9 mouse cellular contexts compared by ENCODE assay signal in the genomic region with DNA sequence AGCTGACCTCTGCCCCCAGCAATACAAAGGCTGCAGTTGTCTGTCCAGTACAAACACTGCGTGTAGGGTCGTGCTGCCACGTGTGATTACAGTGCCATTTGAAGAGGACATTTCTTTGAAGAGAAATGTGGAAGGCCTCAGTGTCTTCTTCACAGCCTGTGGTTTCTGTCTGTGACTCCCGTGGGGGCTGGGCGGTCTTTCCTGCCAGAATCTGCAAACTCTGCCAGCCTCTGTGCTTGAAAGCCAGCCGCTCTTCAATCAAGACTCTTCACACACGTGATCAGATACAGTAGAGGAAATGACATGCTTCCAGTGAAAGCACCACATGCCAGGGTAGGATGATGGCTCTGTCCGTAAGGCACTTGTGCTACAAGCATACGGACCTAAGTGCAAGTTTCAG. TPM values are rescaled to one million over a fixed set of nuclear protein-coding genes. Genes with fewer than 3 reads are reported as not detected.
DNase-seq lines count a peak whose midpoint lies in the region.
"Had no signal": no experiment of that assay in that cellular context is flagged by ENCODE, and none has a peak within 500 bp of the region (broad histone marks: within the 10 kb centered on the region; RNA-seq: fewer than 3 reads in every experiment).

No protein-coding gene starts in this region.

- H3K27ac ChIP-seq in limb, embryonic 10.5 days = no peak overlapping the region

- no peaks in the 10 kb centered on the region for H3K4me1 ChIP-seq in limb, embryonic 10.5 days

- WGBS in limb, embryonic 10.5 days = 79% methylated on average over 9 of the region's 9 CpGs

- no peaks in the 10 kb centered on the region for H3K9me3 ChIP-seq in limb, embryonic 10.5 days (replicated peaks)
- H3K9me3 ChIP-seq: G1E had no signal

- H3K36me3 ChIP-seq in limb, embryonic 10.5 days = no peaks in the 10 kb centered on the region
- H3K36me3 ChIP-seq: G1E had no signal

- DNase-seq in layer of hippocampus, adult 11-12 months (ENCODE audit: low spot score) = peak; percentile 46
- no peak for DNase-seq in layer of hippocampus, postnatal 36 days
- DNase-seq in MN1 (ENCODE audit: low spot score) = peak; percentile 65
- peak; percentile 53 to 66 for DNase-seq in layer of hippocampus, postnatal 10 days (ENCODE audit: low spot score in 2 of 2)
- DNase-seq in spleen, postnatal 14 days (ENCODE audit: low spot score in 2 of 2) = peak; percentile 23 to 37
- no peak for DNase-seq in adrenal gland, postnatal 25 days
- DNase-seq in urinary bladder, adult 2 months (ENCODE audit: low spot score) = no peak
- no peak for DNase-seq in limb, embryonic 10.5 days (ENCODE audit: low spot score)

- H3K4me3 ChIP-seq in limb, embryonic 10.5 days = no peak overlapping the region

- H3K27me3 ChIP-seq in limb, embryonic 10.5 days (ENCODE audit: low read depth, poor library complexity, severe bottlenecking) = no peaks in the 10 kb centered on the region; the same call in 1 of the 2 replicates

RNA-seq across cellular contexts. Expression of gene Sema4d, which starts 7.4 kb away (rescaled TPM):
- 100 to 1,000 TPM in 1 of 2 experiments, 10 to 100 TPM in 1; 96.5 to 108 TPM for total RNA-seq in layer of hippocampus, postnatal 36 days (2021)
- 10 to 100 TPM; 85.2 to 96.2 TPM for total RNA-seq in layer of hippocampus, postnatal 10 days (2021)
- total RNA-seq in adrenal gland, postnatal 25 days (2021) = 15.4 and 22.0 TPM in 2 replicates
- 6.1 and 8.1 TPM in 2 replicates for polyA plus RNA-seq in urinary bladder, adult 2 months (2012; rRNA removed)
- 5.9 and 6.0 TPM in 2 replicates for polyA plus RNA-seq in limb, embryonic 10.5 days (2016; fragmentation: Nextera tagmentation; extraction: Ambion mirVana)

RNA-seq across cellular contexts. Expression of gene Gadd45g, which starts 45.6 kb away (rescaled TPM):
- total RNA-seq in layer of hippocampus, postnatal 36 days (2021) = 10 to 100 TPM; 19.9 to 22.3 TPM
- total RNA-seq in layer of hippocampus, postnatal 10 days (2021) = 10 to 100 TPM; 22.0 to 23.1 TPM
- 15.2 and 29.0 TPM in 2 replicates for total RNA-seq in adrenal gland, postnatal 25 days (2021)
- polyA plus RNA-seq in urinary bladder, adult 2 months (2012; rRNA removed) = 68.6 and 122 TPM in 2 replicates
- polyA plus RNA-seq in limb, embryonic 10.5 days (2016; fragmentation: Nextera tagmentation; extraction: Ambion mirVana) = 14.3 and 18.6 TPM in 2 replicates

Comparison
In these comparisons a context has a peak if more than half of its experiments do, and no peak if none do; other contexts are left out.
1. DNase-seq: peak in layer of hippocampus, adult 11-12 months (single experiment), MN1 (single experiment), layer of hippocampus, postnatal 10 days (2 of 2) and spleen, postnatal 14 days (2 of 2); none in layer of hippocampus, postnatal 36 days (0 of 2), adrenal gland, postnatal 25 days (single experiment), urinary bladder, adult 2 months (single experiment) and limb, embryonic 10.5 days (single experiment).